26 mouse cellular contexts compared by ENCODE assay signal in the genomic region with DNA sequence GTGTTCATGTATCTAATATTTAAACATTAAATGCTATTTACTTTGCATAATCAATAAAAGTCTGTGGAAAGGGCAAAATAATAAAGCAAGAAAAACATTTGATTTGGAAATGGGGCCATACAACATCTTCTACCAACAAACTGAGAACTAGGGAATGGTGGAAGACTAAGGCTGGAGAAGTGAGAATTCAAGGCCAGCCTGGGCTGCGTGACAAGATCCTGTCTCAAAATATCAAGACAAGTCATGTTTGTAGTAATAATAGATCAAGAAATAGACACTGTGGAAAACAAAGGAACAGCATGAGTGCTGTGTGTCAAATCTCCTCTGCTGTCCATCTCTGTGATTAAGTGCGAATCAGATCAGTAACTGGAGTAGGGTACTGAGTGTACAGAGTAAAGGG.
"Had no signal": no experiment of that assay in that cellular context is flagged by ENCODE, and none has a peak within 500 bp of the region (broad histone marks: within the 10 kb centered on the region; RNA-seq: fewer than 3 reads in every experiment).

No protein-coding gene starts in this region.

- DNase-seq: gastrocnemius, postnatal 14 days; gastrocnemius, postnatal 36 days; heart, adult 18-20 months; heart, postnatal 14 days; heart, postnatal 36 days; kidney, adult 11 months; kidney, adult 2 months; kidney, adult 9 months; kidney, postnatal 14 days; kidney, postnatal 36 days; layer of hippocampus, adult 9-11 months; layer of hippocampus, postnatal 36 days; left cerebral cortex, postnatal 4 days had no signal

- H3K27me3 ChIP-seq: heart, embryonic 13.5 days; heart, embryonic 15.5 days; hindbrain, embryonic 13.5 days; hindbrain, embryonic 15.5 days; kidney, embryonic 15.5 days; limb, embryonic 15.5 days; liver, embryonic 12.5 days had no signal

- H3K4me1 ChIP-seq: hindbrain, embryonic 13.5 days; hindbrain, embryonic 15.5 days; kidney, embryonic 15.5 days; limb, embryonic 15.5 days; liver, embryonic 12.5 days had no signal

- ATAC-seq: hindbrain, postnatal 0 days; intestine, embryonic 16.5 days; liver, embryonic 12.5 days had no signal

- H3K4me2 ChIP-seq: heart, embryonic 13.5 days; heart, embryonic 15.5 days; hindbrain, embryonic 13.5 days; hindbrain, embryonic 15.5 days; kidney, embryonic 15.5 days; limb, embryonic 13.5 days; limb, embryonic 15.5 days; liver, embryonic 12.5 days had no signal

- H3K36me3 ChIP-seq: heart, embryonic 10.5 days; heart, embryonic 13.5 days; heart, embryonic 15.5 days; hindbrain, embryonic 13.5 days; hindbrain, embryonic 15.5 days; kidney, embryonic 15.5 days; limb, embryonic 13.5 days; limb, embryonic 15.5 days; liver, embryonic 12.5 days had no signal

- H3K9ac ChIP-seq: heart, embryonic 13.5 days; heart, embryonic 15.5 days; hindbrain, embryonic 13.5 days; hindbrain, embryonic 15.5 days; kidney, embryonic 15.5 days; limb, embryonic 13.5 days; limb, embryonic 15.5 days; liver, embryonic 12.5 days; liver, embryonic 14.5 days had no signal

- H3K4me3 ChIP-seq: heart, embryonic 10.5 days; heart, embryonic 13.5 days; heart, embryonic 15.5 days; hindbrain, embryonic 13.5 days; hindbrain, embryonic 15.5 days; kidney, embryonic 15.5 days; limb, embryonic 13.5 days; limb, embryonic 15.5 days; liver, embryonic 12.5 days had no signal

- H3K27ac ChIP-seq: heart, embryonic 10.5 days; heart, embryonic 13.5 days; heart, embryonic 15.5 days; hindbrain, embryonic 13.5 days; hindbrain, embryonic 15.5 days; hindbrain, postnatal 0 days; kidney, embryonic 15.5 days; kidney, postnatal 0 days; limb, embryonic 13.5 days; limb, embryonic 15.5 days; liver, embryonic 12.5 days; liver, embryonic 14.5 days had no signal

- H3K9me3 ChIP-seq: heart, embryonic 10.5 days; heart, embryonic 13.5 days; heart, embryonic 15.5 days; hindbrain, embryonic 13.5 days; hindbrain, embryonic 15.5 days; kidney, embryonic 15.5 days; limb, embryonic 13.5 days; limb, embryonic 15.5 days; liver, embryonic 12.5 days had no signal
